Mouse (Mus musculus) gonadal fat pad, adult 2 months (tissue): Measurements from ENCODE around the gene Duox1. TPM values are rescaled to one million over a fixed set of nuclear protein-coding genes. Genes with fewer than 3 reads are reported as not detected.

ENCODE experiments used
- DNase-seq: peaks from one replicate; pipeline ENCODE4 v3.0.0-alpha.2; 2012; ENCODE audit warnings: low read depth
- polyA plus RNA-seq: library from polyadenylated mRNA; depleted of rRNA; stranded (reverse); fragments of >200 nt; gene quantifications from 2 replicates; pipeline ENCODE4 v1.2.3, GENCODE M21; 2012

Gene Duox1
- polyA plus RNA-seq, 1 experiment = 0.39 TPM

DNA sequence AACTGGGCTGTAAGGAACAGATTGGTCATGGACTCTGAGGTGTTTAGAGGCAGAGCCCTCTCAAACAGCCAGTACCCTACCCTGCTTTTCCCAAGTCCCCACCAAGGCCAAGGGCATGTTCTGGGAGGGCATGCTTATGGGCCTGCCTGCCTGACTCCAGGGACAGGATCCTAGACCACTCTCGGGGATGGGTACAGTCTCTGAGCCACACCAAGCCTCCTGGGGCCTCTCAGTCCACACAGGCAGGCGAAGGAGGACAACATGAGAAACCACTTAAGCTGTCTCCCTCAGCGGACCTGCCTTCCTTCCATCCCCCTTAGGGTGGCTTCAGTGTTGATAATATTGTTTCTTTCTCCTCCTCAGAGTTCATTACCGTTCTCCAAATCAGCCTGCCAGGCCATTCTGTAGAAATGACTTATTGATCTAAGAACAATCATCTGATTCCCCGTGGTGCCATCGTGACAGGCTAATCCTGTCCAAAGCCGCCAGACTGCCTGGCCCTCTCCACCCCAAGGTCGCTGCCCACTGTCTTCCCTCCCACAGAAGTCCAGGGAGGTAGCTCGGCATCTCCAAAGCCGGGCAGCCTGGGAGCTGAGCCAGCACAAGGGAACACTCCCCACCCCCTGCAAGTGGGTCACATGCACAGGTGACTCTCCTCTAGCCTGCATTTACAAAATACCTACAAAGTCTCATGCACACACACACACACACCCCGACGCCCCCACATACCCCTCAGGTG lies 38.9 kb downstream of the Duox1 start:
- no peak for DNase-seq

DNA sequence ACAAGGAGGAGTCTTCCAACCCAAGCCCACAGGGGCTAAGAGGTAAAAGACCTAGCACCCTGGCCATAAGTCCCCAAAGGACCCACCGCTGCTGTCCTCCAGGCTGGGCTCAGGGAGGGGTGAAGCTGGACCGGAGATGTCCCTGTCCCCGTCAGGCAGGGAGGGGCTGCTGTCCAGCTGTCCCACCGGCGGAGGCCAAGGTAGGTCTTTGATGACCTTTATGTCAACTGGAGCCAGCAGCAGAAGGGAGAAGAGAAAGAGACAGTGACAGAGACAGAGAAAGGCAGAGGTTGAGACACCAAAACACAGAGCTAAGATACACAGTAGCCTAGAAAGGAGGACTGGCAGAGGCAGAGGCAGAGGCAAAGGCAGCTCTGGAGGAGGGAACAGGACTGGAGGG lies 39.9 kb downstream of the Duox1 start:
- DNase-seq = no peak

DNA sequence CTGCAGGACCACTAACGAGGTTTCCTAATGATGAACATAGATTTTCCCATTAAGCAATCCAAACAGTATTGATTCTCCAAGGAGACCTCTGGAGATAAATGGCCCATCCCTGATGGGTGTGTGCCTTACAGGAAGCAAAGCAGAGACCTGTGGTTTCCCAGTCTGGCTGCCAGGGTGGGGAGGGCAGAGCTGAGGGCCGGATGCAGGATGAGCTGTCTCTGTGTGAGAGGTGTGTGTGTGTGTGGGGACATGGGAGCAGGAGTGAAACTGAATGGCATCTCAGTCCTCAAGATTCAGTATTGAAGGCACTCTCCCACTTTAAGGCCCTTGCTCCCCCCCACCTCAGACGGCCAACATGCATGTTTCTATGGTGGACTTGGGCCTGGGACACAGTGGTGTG lies 40.7 kb downstream of the Duox1 start:
- no peak for DNase-seq

DNA sequence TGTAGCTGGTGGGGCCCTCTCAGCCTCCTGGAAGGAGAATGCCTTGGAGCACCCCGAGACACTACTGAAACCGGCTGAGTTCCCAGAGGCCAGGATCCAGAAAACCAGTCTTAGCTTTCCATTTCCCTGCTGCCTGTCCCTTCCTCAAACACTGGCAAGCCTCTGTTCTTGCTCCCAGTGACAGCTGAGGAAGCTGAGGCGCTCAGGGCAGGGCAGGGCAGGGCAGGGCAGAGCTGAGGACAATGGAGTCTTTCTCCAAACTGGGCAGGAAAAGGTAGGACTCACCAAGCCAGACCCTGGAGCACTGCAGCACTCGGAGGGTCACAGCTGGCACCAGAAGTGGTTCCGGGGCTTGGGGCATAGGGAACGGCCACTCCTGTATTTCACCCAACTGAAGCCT lies 44.8 kb downstream of the Duox1 start:
- DNase-seq = no peak

DNA sequence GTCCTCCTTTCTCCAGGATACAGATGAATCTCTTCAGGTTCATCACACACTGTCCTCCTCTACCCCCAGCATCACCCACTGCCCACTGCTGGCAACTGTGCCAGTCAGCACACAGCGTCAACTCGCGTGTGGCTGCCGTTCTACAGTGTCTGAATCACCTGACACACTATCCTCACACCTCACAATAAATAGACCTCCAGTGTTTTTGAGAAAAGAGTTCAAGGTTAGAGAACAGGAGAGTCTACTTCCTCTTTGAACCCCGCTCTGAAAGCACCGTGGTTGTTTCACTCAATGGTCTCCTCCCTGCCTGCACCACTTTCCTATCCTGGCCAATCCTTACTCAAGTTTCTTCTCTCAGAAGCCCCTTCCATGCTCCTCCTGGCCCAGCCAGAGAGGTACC lies 45.7 kb downstream of the Duox1 start:
- DNase-seq = no peak

DNA sequence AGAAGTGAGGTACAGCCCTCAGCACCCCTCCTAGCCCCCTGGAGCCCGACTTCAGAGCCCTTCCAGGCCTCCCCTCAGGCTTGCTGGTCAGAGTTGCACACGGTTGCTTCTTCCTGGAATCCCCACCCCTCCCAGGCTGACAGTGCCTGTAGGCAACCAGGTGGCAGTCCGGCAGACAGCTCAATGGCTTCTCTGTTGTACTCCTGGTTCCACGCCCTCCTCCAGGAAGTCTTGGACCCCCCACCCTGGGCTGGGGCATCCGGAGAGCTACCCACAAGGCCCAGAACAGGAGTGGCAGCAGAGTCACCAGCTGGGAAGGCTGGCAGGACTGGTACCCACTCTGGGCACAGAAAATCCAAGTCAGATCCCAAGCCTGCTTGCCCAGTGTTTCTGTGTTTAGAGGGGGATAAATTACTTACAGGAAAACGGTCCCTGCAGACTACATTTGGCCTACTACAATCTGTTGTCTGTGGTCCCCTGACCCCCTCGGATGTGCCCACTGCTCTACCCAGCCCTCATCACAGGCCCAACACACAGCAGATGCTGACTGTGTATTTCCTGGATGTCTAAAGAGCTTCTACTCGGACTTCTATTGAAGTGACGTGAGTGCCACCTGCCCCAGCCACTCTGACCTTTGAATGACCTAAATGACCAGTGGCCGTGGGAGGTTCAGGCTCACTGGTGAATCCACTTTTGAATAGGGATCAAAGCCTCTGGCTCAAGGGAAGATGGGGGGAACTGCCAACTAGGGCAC lies 46.6 kb downstream of the Duox1 start:
- DNase-seq = no peak

DNA sequence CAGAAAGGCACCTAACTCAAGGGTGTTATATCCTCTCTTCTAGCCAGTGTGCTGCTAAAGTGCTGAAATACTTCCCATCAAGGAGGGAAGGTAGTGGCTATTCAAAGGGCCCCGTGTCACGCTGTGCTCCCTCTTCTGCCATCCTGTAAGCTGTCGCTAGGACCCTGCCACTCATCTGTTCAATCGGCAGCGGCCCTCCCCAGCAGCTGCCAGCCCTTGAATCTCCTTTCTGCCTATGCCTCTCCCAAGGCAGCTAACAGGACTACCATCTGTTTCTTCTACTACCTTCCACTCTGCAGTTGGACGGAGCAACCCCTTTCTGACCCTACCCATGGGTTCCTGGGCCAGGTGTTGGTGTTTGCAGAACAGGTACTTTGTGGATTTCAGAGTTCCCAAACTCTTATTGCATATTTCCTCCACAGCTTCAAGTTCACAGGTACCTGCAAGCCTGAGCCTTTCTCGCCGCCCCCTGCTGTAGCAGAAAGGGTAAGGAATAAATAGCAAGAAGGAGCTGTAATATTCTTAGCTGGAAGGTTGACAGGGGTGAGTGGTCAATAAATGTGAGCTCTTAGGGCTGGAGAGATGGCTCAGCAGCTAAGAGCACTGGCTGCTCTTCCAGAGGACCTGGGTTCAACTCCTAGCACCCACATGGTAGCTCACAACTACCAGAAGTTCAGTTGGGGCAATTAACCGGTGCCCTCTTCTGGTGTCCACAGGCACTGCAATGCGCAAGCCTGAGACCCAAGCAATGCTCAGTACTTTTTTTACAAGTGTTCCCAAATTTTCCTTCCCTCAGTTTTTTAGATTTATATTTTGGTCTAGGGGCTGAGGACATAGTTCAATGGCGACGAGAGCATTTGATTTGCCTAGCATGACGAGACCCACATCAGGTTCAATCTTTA lies 47.4 kb downstream of the Duox1 start:
- DNase-seq = no peak

DNA sequence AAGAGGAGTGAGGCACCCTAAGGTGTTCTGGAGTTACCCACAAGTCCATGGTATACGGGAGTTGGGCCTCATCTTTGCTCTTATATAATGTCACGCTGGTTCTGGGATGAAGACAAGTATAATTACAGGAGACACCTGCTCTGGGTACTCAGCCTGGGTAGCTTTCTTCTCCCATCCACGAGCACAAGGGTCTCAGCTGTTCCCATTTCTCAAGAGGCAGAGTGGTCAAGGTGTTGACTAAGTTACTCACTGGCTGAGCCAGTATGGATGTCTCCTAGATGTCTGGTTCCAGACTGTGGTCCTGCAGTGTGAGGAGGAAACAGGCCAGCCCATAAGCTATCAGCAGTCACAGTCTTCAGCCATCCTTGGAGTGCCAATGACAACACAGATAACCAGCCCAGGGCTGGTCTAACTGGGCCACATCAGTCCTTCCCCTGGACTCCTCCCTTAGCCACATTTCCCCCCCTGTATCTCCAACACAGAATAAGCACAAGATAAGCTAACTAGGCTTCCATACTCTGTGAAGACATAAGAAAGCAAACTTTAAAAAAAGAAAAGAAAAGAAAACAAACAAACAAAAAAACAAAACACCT lies 49.0 kb downstream of the Duox1 start:
- no peak for DNase-seq

DNA sequence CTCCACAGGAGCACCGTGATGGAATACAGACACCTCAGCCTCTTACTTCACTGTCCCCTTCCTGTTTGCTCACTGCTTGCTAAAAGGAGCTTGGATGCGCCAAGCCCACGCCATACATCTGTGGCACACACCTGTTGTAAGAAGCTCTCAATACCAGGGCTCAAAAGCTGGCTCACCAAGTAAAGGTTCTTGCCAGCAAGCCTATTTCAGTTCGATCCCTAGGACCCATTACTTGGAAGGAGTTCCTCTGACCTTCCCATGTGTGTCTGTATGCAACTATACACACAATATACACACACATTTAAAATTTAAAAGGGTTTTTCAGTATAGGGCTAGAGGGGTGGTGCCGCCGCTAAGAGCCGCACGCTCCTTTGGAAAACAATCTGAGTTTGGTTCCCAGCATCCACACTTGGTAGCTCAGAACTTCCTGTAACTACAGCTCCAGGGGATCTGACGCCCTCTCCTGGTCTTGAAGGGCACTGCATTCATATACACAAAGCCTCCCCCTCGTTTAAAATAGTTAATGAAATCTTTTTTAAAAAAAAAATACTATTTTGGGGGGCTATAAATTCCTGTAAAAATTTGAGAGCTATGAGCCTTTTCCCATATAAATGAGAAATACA lies 49.9 kb downstream of the Duox1 start:
- DNase-seq = no peak

DNA sequence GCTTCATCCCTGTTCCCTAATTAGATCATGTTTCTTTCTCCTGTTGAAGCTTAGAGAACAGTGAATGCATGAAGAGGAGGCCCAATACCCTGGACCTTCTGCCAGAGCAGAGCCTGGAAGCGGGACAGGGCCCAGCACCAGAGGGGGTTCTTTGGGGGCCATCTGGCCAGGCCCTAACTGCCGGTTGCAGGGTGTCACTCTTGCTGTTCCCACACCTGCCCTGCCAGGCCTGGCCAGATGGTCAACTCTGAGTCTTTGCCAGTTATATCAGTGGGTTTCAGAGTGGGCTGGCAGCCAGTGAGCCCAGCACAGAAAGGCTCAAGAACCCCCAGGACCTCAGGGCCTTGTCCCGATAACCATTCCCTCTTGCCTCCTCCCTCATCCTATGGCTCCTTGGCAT lies 50.6 kb downstream of the Duox1 start:
- DNase-seq = no peak

DNA sequence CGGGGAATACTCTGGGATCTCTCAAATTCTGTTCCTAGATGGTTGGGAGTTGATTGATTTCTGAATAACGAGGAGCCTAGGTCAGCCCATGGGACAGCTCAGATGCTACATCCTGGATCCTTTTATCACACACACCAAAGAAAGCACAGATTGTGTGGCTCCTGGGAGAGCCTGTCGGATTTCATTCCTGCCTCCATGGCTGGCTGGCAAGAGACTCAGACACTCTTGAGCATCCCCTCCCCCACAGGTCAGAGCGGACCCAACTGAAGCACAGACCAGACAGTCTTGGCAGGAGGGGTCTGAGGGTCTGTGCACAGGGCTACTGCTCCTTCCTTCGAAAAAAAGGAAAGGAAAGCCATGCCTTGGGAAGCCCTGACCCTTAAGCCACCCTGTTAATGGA lies 51.2 kb downstream of the Duox1 start:
- DNase-seq = no peak

DNA sequence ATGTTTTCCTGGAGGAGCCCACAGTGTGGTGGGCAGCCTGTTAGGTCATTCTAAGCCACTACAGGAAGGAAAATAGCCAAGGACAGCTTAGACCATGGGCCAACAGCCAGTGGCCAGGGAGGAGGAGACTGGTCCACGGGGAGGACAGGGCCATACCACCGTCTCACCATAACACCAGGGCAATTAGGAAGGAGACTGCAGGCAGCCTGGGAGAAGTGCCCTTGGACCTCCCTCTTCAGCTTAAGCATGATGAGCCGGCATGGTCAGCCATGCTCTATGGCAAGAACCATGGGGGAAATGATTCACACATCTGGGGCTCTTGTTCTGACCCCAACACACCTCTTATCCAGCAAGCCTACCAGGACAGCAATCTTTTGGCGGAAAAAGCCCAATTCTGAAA lies 51.7 kb downstream of the Duox1 start:
- no peak for DNase-seq

DNA sequence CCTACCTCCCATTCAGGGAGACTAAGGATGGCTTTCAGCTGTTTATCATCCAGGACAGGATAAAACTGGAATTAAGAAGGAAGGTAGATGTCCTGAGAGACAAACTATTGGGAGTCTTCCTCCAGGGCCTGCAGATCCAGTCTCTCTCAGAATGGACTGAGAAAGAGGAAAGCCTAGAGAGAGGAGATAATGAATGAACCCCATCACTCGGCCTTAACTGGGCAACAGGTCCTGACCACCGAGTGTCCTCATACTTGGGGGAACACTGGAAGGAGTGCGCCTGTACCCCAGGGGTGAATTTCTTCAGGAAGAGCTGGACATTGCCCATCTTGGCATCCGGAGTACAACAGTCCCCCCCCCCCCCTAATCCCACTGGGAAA lies 52.2 kb downstream of the Duox1 start:
- DNase-seq = no peak

DNA sequence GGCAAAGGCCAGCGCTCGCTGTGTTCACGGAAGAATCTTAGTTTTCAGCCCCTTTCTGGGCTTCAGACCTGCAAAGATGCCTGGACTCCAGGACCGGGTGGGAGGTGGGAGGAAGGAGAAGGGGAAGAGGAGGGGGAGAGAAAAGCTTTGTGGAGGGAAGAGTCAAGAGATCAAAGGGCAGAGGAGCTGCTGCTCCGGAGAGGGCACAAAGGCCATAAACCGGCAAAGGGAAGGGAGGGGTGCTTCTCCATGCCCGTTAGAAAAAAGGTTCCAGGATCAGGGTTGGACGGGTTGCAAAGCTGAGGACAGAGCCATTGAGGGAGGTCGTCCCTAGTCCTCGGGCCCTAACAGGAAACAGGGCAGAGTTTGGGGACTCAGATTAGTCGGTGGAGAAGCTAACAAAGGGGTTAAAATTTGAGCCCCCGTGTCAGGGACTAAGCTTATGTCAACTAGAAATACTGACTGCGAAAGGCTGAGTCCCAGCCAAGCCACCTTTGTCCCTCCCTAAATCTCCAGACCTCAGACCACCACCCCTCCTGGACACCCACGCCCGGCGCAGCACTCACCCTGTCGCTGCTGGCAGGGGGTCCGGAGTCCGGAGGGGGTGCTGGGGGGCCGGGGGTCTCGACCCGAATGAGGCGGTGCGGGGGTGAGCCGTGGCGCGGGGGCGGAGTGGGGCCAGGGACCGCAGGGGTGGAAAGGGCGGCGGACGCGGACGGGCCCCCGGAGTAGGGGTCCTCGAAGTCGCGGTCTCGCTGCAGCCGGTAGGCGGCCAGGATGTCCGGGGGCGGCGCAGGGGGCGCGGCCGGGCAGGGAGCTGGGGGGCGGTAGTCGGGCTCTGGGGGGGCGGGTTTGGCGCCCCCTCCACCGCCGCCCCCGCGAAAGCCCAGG lies 52.9 kb downstream of the Duox1 start:
- DNase-seq = no peak

DNA sequence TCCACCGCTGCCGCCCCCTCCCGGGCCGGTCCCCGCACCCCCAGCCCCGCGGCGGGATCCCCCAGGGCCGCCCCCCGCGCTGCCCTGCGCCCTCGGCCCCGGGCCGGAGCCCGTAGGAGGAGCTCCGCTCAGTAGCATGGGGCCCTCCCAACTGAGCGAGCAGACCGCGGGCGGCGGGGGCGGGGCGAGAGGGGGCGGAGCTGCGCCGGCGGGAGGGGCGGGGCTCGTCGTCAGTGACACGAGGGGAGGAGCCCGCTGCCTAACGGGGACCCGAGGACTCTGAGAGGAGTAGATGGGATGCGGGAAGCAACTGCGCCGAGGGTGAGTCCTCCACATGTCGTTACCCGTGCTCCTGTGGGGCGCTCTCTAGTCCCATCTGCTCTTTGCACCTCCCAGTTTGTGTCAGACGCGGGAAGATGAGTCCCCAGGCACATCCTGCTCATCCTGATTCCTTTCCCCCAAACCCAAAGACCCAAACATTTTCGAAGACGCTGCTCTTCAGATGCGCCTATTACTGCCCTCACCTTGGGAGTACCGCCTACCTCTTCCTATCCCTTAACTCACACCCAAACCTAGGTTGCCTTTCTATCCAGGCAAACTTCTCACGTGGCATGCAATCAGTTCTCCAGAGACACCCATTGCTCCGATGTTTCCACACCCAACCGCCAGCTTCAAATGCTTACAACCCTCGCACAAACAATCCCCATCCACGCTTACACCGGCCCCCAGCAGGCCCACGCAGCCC lies 53.7 kb downstream of the Duox1 start, which contains the start of gene Shf:
TSS of gene Shf (minus strand) at position 168 of the 745 bp plus-strand sequence.
- no peak for DNase-seq

DNA sequence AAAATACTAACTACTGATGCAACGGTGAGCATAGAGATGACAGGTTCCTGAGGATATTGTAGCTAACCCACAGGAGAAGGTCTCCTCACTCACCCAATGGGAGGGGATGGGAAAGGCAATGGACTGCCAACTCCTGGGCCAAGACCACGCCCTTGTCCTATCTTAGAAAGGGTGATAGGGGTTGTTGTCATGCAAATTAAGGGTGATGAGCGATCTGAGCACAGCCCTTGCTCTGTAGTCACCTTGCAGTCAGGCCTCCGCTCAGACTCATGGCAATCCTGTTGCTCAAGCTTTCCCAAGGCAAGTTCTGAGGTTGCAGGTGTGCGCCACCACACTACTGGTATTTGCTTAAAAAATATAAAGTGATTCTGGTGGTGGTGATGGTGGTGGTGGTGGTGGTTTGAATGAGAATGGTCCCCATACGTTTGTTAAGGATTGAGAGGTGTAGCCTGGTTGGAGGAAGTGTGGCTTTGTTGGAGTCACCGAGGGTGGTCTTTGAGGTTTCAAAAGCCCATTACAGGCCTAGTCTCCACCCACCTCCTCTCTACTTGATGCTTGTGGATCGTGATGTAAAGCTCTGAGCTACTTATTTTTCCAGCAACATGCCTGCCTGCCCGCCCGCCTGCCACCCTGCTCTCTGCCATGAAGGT lies 54.8 kb downstream of the Duox1 start:
- DNase-seq = no peak

DNA sequence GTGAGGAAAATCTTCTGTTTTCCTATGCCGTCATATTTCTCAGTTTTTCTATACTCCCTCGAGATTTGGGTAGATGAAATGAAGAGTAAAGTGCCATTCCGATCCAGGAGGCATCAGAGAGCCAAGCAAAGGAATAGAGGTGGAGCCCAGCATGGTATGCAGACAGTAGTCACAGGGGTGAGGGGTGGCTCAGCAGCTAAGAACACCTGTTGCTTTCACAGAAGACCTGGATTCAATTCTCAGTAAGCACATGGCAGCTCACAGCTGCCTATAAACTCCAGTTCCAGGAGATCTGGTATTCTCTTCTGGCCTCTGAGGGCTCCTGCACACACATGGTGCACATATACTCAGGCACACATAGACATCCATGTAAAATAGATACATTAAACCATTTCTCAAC lies 56.6 kb downstream of the Duox1 start:
- no peak for DNase-seq

DNA sequence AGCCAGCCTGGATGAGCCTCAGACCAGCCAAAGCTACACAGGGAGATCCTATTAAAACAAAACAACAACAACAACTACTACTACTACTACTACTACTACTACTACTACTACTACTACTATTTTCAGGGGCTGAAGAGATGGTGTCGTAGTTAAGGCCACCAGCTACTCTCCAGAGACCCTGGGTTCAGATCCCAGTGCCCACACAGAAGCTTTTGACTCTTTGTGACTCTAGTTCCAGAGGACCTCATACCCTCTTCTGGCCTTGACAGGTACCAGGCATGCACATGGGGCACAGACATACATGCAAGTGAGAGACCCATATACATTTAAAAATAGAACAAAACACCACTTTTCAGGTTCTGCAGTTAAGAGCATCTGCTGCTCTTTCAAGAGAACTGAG lies 57.1 kb downstream of the Duox1 start:
- DNase-seq = no peak

DNA sequence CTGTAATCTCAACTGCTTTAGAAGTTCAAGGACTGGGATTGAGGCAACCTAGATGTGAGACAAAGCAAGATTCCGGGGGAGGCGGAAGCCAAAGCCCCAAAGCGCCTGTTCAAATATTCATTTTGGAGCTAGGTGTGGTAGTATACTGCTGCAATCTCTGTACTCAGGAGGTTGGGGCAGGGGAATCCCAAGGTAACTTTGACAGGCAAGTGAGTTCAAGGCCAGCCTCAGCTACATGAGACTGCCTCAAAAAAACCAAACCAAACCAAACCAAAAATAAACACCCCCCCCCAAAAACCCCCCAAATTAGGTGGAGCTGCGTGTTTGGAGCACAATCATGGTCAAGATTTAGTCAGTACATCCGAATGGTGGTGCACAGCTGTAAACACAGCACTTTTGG lies 58.5 kb downstream of the Duox1 start:
- DNase-seq = no peak
